Mouse (Mus musculus): ENCODE measurements around the gene Plekhg5. TPM values are rescaled to one million over a fixed set of nuclear protein-coding genes. Genes with fewer than 3 reads are reported as not detected.
A peak's percentile ranks its signal among the peaks of the same experiment; 100 is the strongest.

Plekhg5 gene
- polyA plus RNA-seq, 1 experiment from 2014 or later: 13.0 TPM

DNA sequence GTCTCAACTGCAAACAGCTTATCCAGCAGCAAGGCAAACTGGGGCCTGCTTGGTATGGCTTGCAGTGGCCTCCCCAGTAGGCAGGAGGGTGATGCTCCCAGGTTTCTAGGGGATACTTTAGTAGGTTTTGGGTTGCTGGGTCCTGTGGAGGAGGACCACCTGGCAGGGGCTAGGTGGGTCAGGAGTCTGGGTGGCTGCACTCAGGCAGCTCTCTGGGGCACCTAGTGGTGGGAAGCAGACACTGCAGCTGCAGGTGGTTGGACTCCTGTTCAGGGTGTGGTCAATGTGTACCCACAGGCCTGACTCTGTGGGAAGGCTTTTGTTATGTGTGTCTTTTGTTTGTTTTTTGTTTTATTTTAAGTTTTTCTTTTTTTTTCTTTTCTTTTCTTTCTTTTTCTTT, 62.2 kb downstream of the Plekhg5 start:
- no peak for DNase-seq (ENCODE audit: low read depth, low spot score)
- ATAC-seq: no peak
- TF ChIP-seq CTCF (IDR thresholded peaks at IDR 0.05): no peak
- peaks cover 8% of the 10 kb centered on the region for H3K27me3 ChIP-seq
- in situ Hi-C loops (cut with MboI; ENCODE audit: low pct_unique_long_range_greater_than_20kb): no loop called here
- POLR2A ChIA-PET: no interaction called here
- CTCF ChIA-PET: interaction anchor here (0.8 to 1.7 kb wide), 4 partner anchors 8 to 130 kb away, joined by 3 to 7 read pairs (median 4); partner anchors contain the start of gene Tnfrsf25

- DNase-seq (ENCODE audit: low read depth, low spot score): no peak
- no peak for ATAC-seq
- in situ Hi-C loops (cut with MboI; ENCODE audit: low pct_unique_long_range_greater_than_20kb): no loop called here
- TF ChIP-seq CTCF (IDR thresholded peaks at IDR 0.05): no peak
- ChIA-PET CTCF (interaction anchor here (1.2 to 1.7 kb wide), 3 partner anchors 10 to 131 kb away, joined by 3 to 7 read pairs (median 3); no protein-coding TSS in a partner anchor), POLR2A (no interaction called here)
- peaks cover 8% of the 10 kb centered on the region for H3K27me3 ChIP-seq
Observed at GRCm38 (mm10) chr4:152135363-152135762, 63.1 kb downstream of the Plekhg5 start.

DNA sequence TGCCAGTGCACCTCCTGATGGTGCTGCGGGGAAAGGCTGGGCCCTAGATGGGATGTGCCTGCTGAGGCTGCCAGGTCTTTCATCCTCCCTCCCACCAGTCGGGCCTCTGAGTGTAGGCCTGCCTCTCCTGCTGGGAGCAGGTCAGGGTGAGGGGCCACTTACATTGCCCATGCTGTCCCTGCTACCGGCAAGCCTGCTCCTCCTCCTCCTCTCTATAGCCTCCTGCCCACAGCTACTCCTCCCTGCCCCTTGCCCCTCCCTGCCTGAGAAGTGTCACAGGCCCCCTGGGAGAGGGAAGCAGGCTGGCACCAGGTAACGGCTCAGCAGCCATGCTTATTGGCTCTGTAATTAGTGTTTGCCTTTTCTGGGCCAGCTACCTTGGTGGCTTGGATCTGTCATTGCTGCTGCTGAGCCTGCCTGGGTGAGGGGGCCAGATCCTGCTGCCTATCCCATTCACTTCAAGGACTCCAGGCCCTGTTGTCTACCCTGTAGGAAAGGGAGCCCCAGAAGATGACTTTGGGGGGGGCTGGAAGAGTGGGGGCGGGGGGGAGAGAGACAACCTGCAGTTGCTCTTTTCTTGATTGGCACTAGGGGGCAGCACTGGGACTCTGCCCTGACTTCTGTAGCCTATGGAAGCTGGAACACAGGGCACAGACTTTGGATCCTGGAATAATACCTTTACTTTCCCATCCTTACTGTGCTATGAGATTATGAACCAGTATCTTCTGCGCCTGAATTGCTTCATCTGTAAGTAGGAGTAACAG, 64.0 kb downstream of the Plekhg5 start:
- H3K27me3 ChIP-seq: peaks cover 4% of the 10 kb centered on the region
- no peak for ATAC-seq
- POLR2A ChIA-PET: no interaction called here
- CTCF ChIA-PET: interaction anchor here (0.6 to 2.3 kb wide), 4 partner anchors 10 to 16 kb away, joined by 3 to 5 read pairs (median 4); no protein-coding TSS in a partner anchor
- in situ Hi-C loops (cut with MboI; ENCODE audit: low pct_unique_long_range_greater_than_20kb): no loop called here
- DNase-seq (ENCODE audit: low read depth, low spot score): no peak
- TF ChIP-seq CTCF (IDR thresholded peaks at IDR 0.05): no peak

GRCm38 (mm10) chr4:152136876-152137250, 64.6 kb downstream of the Plekhg5 start:
- ATAC-seq (no peak), DNase-seq (ENCODE audit: low read depth, low spot score) (no peak)
- H3K27me3 ChIP-seq: no peaks in the 10 kb centered on the region
- TF ChIP-seq CTCF (IDR thresholded peaks at IDR 0.05): no peak
- ChIA-PET POLR2A (no interaction called here), CTCF (interaction anchor here (0.6 to 2.3 kb wide), 3 partner anchors 10 to 16 kb away, joined by 3 to 5 read pairs (median 4); no protein-coding TSS in a partner anchor)
- in situ Hi-C loops (cut with MboI; ENCODE audit: low pct_unique_long_range_greater_than_20kb): no loop called here

DNA sequence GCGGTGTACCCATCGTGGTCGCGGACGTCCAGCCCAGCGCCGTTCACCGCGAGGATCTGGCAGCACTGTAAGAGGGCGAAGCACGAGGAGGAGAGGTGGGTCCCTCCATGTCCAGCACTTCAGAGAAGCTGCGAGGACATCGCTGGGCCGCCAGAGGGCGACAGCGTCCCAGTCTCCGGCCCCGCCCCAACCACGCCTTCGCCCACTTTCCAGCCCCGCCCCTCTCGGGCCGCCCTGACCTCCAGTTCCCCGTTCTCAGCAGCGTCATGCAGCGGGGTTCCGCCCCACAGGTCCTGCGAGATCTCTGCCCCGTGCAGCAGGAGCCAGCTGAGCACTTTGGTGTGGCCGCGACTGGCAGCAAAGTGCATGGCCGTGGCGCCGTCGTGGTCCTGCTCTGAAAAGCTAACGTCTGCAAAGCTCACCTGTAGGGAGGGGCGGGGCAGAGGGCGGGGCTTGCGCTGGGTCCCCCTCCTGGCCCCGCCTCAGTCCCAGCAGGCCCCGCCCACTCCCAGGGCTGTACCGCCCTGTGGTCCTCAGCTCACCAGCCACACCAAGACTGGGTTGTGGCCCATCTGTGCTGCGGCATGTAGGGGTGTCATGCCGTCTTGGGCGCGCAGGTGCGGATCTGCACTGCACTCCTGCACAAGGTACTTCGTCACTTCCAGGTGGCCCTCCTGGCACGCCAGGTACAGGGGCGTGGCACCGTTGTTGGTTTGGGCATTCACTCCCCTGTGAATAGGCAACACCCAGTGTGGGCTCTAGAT, 66.4 kb downstream of the Plekhg5 start:
- ChIA-PET CTCF (interaction anchor here (0.8 to 1.2 kb wide), 2 partner anchors 11 to 27 kb away, joined by 3 read pairs; no protein-coding TSS in a partner anchor), POLR2A (no interaction called here)
- DNase-seq (ENCODE audit: low read depth, low spot score): peak; percentile 42
- in situ Hi-C loops (cut with MboI; ENCODE audit: low pct_unique_long_range_greater_than_20kb): no loop called here
- ATAC-seq: peak; percentile 86
- H3K27me3 ChIP-seq: no peaks in the 10 kb centered on the region
- no peak for TF ChIP-seq CTCF (IDR thresholded peaks at IDR 0.05)

- in situ Hi-C loops (cut with MboI; ENCODE audit: low pct_unique_long_range_greater_than_20kb): no loop called here
- ChIA-PET CTCF (interaction anchor here (1.1 to 1.2 kb wide), 5 partner anchors 9 to 67 kb away, joined by 3 to 4 read pairs (median 3); no protein-coding TSS in a partner anchor), POLR2A (no interaction called here)
- DNase-seq (ENCODE audit: low read depth, low spot score): peak; percentile 20
- H3K27me3 ChIP-seq: no peaks in the 10 kb centered on the region
- no peak for ATAC-seq
- TF ChIP-seq CTCF (IDR thresholded peaks at IDR 0.05): no peak
Observed at GRCm38 (mm10) chr4:152140441-152140840, 68.1 kb downstream of the Plekhg5 start.

DNA sequence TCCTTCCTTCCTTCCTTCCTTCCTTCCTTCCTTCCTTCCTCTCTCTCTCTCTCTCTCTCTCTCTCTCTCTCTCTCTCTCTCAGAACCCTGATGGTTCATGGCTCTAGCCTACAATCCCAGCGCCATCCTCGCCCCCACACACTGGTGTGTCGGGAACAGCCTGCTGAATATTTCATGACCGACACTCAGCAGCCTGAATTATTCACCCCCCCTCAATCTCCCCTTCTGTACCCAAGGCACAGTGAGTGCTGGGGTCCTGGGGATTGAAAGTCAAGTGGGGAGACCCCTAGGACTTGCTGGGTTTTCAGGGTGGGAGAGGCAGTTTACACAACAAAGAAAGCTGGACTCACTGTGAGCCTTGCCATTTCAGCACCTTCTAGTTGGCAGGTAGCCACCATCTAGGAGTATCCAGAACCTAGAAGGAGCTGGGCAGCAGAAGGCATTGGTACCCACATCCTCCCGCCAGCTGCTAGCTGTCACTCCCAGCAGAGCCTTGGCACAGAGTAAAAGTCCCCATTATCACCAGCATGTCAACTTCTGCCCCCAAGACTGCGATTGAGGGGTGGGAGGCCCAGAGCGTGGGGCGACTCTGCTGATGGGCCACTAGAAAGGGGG, 69.3 kb downstream of the Plekhg5 start:
- POLR2A ChIA-PET: no interaction called here

GRCm38 (mm10) chr4:152143632-152144031, 71.3 kb downstream of the Plekhg5 start:
- ATAC-seq (no peak), DNase-seq (ENCODE audit: low read depth, low spot score) (no peak)
- ChIA-PET CTCF (no interaction called here), POLR2A (no interaction called here)
- TF ChIP-seq CTCF (IDR thresholded peaks at IDR 0.05): no peak
- in situ Hi-C loops (cut with MboI; ENCODE audit: low pct_unique_long_range_greater_than_20kb): no loop called here
- H3K27me3 ChIP-seq: no peaks in the 10 kb centered on the region

More for the DNA sequence above, 69.3 kb downstream of the Plekhg5 start:
- no peaks in the 10 kb centered on the region for H3K27me3 ChIP-seq
- in situ Hi-C loops (cut with MboI; ENCODE audit: low pct_unique_long_range_greater_than_20kb): no loop called here
- CTCF ChIA-PET: interaction anchor here (1.1 kb wide), 1 partner anchor 12 kb away, joined by 3 read pairs; no protein-coding TSS in a partner anchor
- TF ChIP-seq CTCF (IDR thresholded peaks at IDR 0.05): no peak
- DNase-seq (ENCODE audit: low read depth, low spot score): no peak
- no peak for ATAC-seq

DNA sequence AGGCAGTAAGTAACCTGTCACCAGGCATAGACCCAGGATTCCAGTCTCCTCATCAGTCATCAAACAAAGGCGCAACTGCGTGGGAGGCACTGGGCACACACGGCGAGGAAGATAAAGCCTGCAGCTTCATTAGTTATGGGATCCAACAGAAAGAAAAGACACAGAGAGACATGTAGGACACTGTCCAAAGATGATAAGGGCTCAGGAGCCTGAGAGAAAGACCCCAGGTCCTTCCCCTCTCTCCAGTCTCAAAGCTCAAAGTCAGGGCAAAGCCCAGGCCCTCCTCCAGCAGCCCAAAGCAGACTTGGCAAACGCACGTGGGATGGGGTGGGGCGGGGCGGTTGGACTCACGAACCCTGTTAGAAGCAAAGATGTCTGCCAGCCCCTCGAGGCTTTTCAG, 73.2 kb downstream of the Plekhg5 start:
- H3K27me3 ChIP-seq: no peaks in the 10 kb centered on the region
- in situ Hi-C loops (cut with MboI; ENCODE audit: low pct_unique_long_range_greater_than_20kb): no loop called here
- CTCF ChIA-PET: interaction anchor here (1.5 kb wide), 1 partner anchor 20 kb away, joined by 7 read pairs; no protein-coding TSS in a partner anchor
- ATAC-seq (no peak), DNase-seq (ENCODE audit: low read depth, low spot score) (no peak)
- TF ChIP-seq CTCF (IDR thresholded peaks at IDR 0.05): no peak
- POLR2A ChIA-PET: no interaction called here

DNA sequence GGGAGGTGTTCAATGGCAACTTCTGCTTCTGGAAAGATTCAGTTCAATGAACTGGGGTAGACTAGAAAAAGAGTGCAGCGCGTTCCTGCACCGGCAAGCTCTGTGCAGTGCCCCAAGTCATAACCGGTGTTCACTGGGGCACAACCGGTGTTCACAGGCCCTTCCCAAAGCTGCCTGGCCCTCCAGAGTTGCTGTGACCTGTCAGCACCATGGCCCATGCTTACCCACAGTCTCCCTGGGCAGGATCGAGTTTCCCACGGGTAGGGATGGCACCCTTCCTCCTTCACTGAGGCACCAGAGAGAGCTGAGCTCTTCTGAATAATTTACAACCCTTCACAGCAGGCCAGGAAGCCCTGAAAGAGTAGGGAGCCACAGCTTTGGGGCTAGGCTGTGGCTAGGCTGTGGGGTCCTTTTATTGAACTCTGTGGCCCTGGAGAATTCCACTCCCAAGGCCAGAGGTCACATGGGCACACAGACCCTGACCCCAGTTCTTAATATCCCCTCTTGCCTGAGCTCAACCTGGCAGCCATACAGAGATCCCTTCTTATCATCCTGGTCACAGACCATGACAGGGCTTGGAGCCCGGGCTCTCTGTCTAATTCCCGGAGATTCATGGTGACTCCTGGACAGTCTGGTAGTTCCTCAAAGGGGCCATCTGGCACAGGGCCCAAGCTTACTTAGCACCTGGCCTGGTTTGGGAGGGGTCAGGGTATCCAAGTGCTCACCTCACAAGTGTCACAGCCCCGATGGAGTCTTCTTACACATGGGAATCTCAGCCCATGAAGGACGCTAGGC, 73.9 kb downstream of the Plekhg5 start:
- TF ChIP-seq CTCF (IDR thresholded peaks at IDR 0.05): no peak
- ATAC-seq: peak; percentile 65
- H3K27me3 ChIP-seq: no peaks in the 10 kb centered on the region
- DNase-seq (ENCODE audit: low read depth, low spot score): peak; percentile 39
- in situ Hi-C loops (cut with MboI; ENCODE audit: low pct_unique_long_range_greater_than_20kb): no loop called here
- CTCF ChIA-PET: interaction anchor here (1.5 to 1.6 kb wide), 2 partner anchors 9 to 19 kb away, joined by 5 to 7 read pairs; no protein-coding TSS in a partner anchor
- POLR2A ChIA-PET: no interaction called here

Measured in Patski (cell line).